ENCODE assay signal across 18 mouse cellular contexts in genomic region chr7:112317491-112317890, GRCm38 (mm10).
DNase-seq lines count a peak whose midpoint lies in the region; ATAC-seq and TF ChIP-seq lines count a peak whose summit lies in the region.
"Had no signal": no experiment of that assay in that cellular context is flagged by ENCODE, and none has a peak within 500 bp of the region (broad histone marks: within the 10 kb centered on the region; RNA-seq: fewer than 3 reads in every experiment).

No protein-coding gene starts in this region.

- peaks cover 4% of the 10 kb centered on the region; the same call in 1 of the 2 replicates for H3K36me3 ChIP-seq in intestine, embryonic 16.5 days (ENCODE audit: control insufficient read depth, insufficient read depth, low read length)
- peaks cover 28% of the 10 kb centered on the region; the same call in 1 of the 2 replicates for H3K36me3 ChIP-seq in intestine, postnatal 0 days (ENCODE audit: control insufficient read depth, insufficient read depth)
- peaks cover 90% of the 10 kb centered on the region for H3K36me3 ChIP-seq in heart, postnatal 0 days (replicated peaks; ENCODE audit: control insufficient read depth, insufficient read depth, low read length)

- peak; percentile 63 for DNase-seq in testis, postnatal 14 days (ENCODE audit: low spot score)
- DNase-seq in testis, postnatal 10 days (ENCODE audit: low spot score): no peak
- peak; percentile 81 for DNase-seq in heart, postnatal 0 days (ENCODE audit: low spot score)
- DNase-seq in kidney, postnatal 36 days: no peak
- DNase-seq: adrenal gland, postnatal 14 days; cerebellum, adult 11-12 months; cerebellum, postnatal 25 days; embryo, embryonic 11 days; kidney, adult 8-10 months; kidney, postnatal 14 days; layer of hippocampus, adult 9-11 months; lung, adult 2 months; thymus, postnatal 25 days had no signal

- H3K9ac ChIP-seq in intestine, embryonic 16.5 days (ENCODE audit: low read depth, low read length): no peak overlapping the region
- H3K9ac ChIP-seq in intestine, postnatal 0 days (ENCODE audit: low read depth, low read length): no peak overlapping the region
- no peak overlapping the region for H3K9ac ChIP-seq in heart, postnatal 0 days (replicated peaks; ENCODE audit: low read depth, low read length)

- H3K4me3 ChIP-seq in intestine, embryonic 16.5 days (ENCODE audit: low read length): no peak overlapping the region
- no peak overlapping the region for H3K4me3 ChIP-seq in intestine, postnatal 0 days (ENCODE audit: low read depth, low read length)
- no peak overlapping the region for H3K4me3 ChIP-seq in heart, postnatal 0 days (ENCODE audit: low read depth, low read length)

- ATAC-seq in intestine, embryonic 16.5 days: peak; percentile 39
- no peak for ATAC-seq in intestine, postnatal 0 days
- peak; percentile 77 for ATAC-seq in heart, postnatal 0 days (ENCODE audit: insufficient read depth, low read depth)
- no peak for ATAC-seq in monocyte, adult 5-6 weeks (replicated peaks; ENCODE audit: insufficient number of reproducible peaks, low FRiP score, low TSS enrichment, poor library complexity, severe bottlenecking)
- ATAC-seq: midbrain, embryonic 16.5 days had no signal

- H3K9me3 ChIP-seq in intestine, embryonic 16.5 days (ENCODE audit: control insufficient read depth, low read length): no peaks in the 10 kb centered on the region
- H3K9me3 ChIP-seq in intestine, postnatal 0 days (ENCODE audit: control insufficient read depth): no peaks in the 10 kb centered on the region
- no peaks in the 10 kb centered on the region for H3K9me3 ChIP-seq in heart, postnatal 0 days (replicated peaks; ENCODE audit: control insufficient read depth, low read length)

- H3K4me2 ChIP-seq in intestine, embryonic 16.5 days (ENCODE audit: low read depth, low read length): no peak overlapping the region
- no peak overlapping the region for H3K4me2 ChIP-seq in intestine, postnatal 0 days (replicated peaks; ENCODE audit: low read depth)
- H3K4me2 ChIP-seq in heart, postnatal 0 days (ENCODE audit: low read depth, low read length): no peak overlapping the region
- H3K4me2 ChIP-seq: liver, embryonic 11.5 days had no signal

- no peak for TF ChIP-seq CTCF in intestine, postnatal 0 days (IDR thresholded peaks at IDR 0.05; ENCODE audit: low read depth)
- no peak for TF ChIP-seq CTCF in heart, postnatal 0 days (IDR thresholded peaks at IDR 0.05; ENCODE audit: low read depth)

- H3K4me1 ChIP-seq in intestine, embryonic 16.5 days (ENCODE audit: control insufficient read depth, insufficient read depth, low read length): peaks cover 31% of the 10 kb centered on the region
- peaks cover 17% of the 10 kb centered on the region for H3K4me1 ChIP-seq in intestine, postnatal 0 days (replicated peaks; ENCODE audit: control insufficient read depth, insufficient read depth, low read length)
- peaks cover 45% of the 10 kb centered on the region for H3K4me1 ChIP-seq in heart, postnatal 0 days (ENCODE audit: control insufficient read depth, insufficient read depth)

- TF ChIP-seq EP300 in heart, postnatal 0 days (IDR thresholded peaks at IDR 0.05; ENCODE audit: low read depth): peak; percentile 90

- H3K27me3 ChIP-seq in intestine, embryonic 16.5 days (replicated peaks; ENCODE audit: control insufficient read depth, insufficient read depth, low read length): no peaks in the 10 kb centered on the region
- H3K27me3 ChIP-seq in intestine, postnatal 0 days (replicated peaks; ENCODE audit: control insufficient read depth, insufficient read depth, low read length): no peaks in the 10 kb centered on the region
- H3K27me3 ChIP-seq in heart, postnatal 0 days (ENCODE audit: control insufficient read depth, insufficient read depth, low read length): no peaks in the 10 kb centered on the region

- no peak overlapping the region for H3K27ac ChIP-seq in intestine, embryonic 16.5 days (ENCODE audit: low read length)
- no peak overlapping the region for H3K27ac ChIP-seq in intestine, postnatal 0 days (ENCODE audit: low read depth, low read length)
- H3K27ac ChIP-seq in heart, postnatal 0 days (ENCODE audit: low read depth): peak overlapping the region; percentile 79

- 37% methylated on average over 5 of the region's 5 CpGs for WGBS in intestine, embryonic 16.5 days
- WGBS in intestine, postnatal 0 days: 33% methylated on average over 5 of the region's 5 CpGs
- WGBS in heart, postnatal 0 days: 10% methylated on average over 5 of the region's 5 CpGs

Comparison
In these comparisons a context has a peak if more than half of its experiments do, and no peak if none do; other contexts are left out.
1. ATAC-seq: peak in intestine, embryonic 16.5 days (single experiment) and heart, postnatal 0 days (single experiment); none in intestine, postnatal 0 days (single experiment) and monocyte, adult 5-6 weeks (single experiment).
2. DNase-seq: peak in testis, postnatal 14 days (single experiment) and heart, postnatal 0 days (single experiment); none in testis, postnatal 10 days (single experiment) and kidney, postnatal 36 days (0 of 2).